Mouse (Mus musculus): ENCODE results near the gene Gpr132. TPM values are rescaled to one million over a fixed set of nuclear protein-coding genes. Genes with fewer than 3 reads are reported as not detected.
A peak's percentile ranks its signal among the peaks of the same experiment; 100 is the strongest.

The Gpr132 gene
- polyA plus RNA-seq, 1 experiment from 2014 or later = not detected

DNA sequence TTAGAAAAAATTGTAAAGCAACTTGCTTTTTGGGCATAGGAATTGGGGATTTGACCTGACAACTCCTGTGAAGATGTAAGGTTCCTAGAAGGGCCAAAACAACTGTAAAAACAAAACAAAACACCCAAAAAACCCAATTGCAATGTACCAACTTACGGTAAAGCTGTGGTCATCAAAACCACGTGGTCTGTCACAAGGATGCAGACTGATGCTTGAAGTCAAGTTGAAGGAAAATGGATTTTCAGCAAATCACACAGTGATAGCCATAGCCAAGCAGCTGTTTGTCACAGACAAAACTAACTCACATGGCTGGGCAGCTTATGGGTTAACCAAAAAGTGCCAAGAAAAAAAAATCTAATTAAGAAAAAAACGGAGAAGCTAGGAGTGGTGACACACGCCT is 30.9 kb upstream of the Gpr132 start:
- no peak for ATAC-seq (ENCODE audit: low FRiP score, low read depth)
- Histone ChIP-seq H3K4me3 (no peak overlapping the region), H3K27me3 (peaks cover 2% of the 10 kb centered on the region; the same call in 1 of the 2 replicates), H3K9me3 (no peaks in the 10 kb centered on the region), H3K27ac (replicated peaks) (no peak overlapping the region), H3K4me2 (replicated peaks) (no peak overlapping the region), H3K36me3 (no peaks in the 10 kb centered on the region), H3K9ac (replicated peaks) (no peak overlapping the region), H3K4me1 (peaks cover 12% of the 10 kb centered on the region)
- 72% methylated on average over 4 of the region's 4 CpGs for WGBS

DNA sequence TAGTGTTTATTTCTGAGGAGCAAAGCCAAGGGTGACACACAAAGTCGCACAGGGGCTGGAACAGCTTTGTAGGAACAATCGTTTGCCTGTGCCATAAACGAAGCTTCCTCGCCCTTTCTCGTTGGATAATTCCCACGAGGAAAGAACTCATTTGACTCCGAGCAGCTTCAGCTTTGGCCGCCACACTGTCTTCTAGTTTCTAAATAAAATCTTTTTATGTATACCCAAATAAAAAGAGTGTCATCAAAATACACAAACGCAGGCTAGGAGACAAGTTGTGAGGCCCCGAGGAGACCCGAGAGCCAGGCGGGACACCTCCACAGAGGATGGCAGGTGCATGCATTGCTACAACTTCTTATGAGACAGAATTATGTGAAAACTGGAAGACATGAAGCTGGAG is 30.3 kb upstream of the Gpr132 start:
- Histone ChIP-seq H3K9me3 (no peaks in the 10 kb centered on the region), H3K27ac (replicated peaks) (0 out of 2 replicates have a peak overlapping the region, but pooled peaks have one; percentile 10), H3K9ac (replicated peaks) (no peak overlapping the region; the same call in 1 of the 2 replicates), H3K4me1 (peaks cover 12% of the 10 kb centered on the region), H3K4me3 (no peak overlapping the region), H3K36me3 (no peaks in the 10 kb centered on the region), H3K4me2 (replicated peaks) (no peak overlapping the region), H3K27me3 (peaks cover 3% of the 10 kb centered on the region; the same call in 1 of the 2 replicates)
- ATAC-seq (ENCODE audit: low FRiP score, low read depth) = no peak
- 78% methylated on average over 12 of the region's 12 CpGs for WGBS

DNA sequence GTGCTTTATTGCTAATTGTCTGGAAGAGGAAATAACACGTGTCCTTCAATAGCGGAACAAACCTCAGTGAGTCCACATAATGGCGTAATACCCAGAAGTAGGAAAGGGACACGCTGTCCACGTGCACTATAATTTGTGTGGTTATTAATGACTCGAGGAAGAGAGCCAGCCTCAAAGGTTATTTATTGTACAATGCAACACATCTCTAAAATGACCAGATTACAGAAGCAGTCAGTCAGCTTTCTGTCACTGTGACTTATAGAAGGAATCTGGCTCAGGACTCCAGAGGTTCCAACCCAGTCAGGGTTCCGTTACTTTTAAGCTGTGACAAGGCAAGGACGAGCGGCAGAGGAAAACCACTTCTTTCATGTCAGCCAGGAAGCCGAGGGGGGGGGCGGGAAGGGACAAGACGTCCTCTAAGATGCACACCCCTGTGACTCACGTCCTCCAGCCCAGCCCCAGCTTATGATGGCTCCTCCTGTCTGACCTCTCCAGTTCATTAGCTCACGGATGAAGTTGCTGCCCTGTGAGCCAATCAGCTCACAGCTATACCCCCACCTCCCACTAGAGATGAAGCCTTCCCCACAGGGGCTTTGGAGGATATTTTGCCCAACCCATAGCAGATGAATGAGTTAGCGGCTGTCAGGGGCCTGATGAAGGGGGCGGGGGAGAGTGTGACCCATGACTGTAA is 29.6 kb upstream of the Gpr132 start:
- Histone ChIP-seq H3K27me3 (peaks cover 3% of the 10 kb centered on the region; the same call in 1 of the 2 replicates), H3K27ac (replicated peaks) (0 out of 2 replicates have a peak overlapping the region, but pooled peaks have one; percentile 10), H3K4me1 (peaks cover 12% of the 10 kb centered on the region), H3K9ac (replicated peaks) (no peak overlapping the region; the same call in 1 of the 2 replicates), H3K9me3 (no peaks in the 10 kb centered on the region), H3K36me3 (no peaks in the 10 kb centered on the region), H3K4me3 (no peak overlapping the region), H3K4me2 (replicated peaks) (peak overlapping the region; percentile 34)
- ATAC-seq (ENCODE audit: low FRiP score, low read depth) = peak; percentile 66
- 44% methylated on average over 16 of the region's 16 CpGs for WGBS

DNA sequence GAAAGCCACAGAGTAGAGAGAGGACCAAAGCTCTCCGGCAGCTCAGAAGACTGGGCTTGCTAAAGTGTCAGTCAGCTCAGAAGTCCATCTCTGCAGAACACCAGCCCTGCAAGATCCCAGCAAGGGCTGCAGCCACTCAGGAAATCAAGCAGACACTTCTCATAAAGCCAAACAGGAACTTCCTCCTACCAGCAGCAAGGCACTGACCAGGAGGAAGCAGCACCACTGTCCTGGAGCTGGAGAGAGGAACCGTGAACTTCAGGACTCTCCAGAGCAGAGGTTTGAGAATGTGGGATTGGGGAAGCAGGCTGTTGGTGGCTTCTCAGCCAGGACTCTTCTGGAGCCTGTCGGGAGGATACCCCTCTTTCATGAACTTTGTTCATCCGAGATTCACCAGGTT is 26.9 kb upstream of the Gpr132 start:
- Histone ChIP-seq H3K9ac (replicated peaks) (no peak overlapping the region), H3K4me2 (replicated peaks) (no peak overlapping the region), H3K36me3 (no peaks in the 10 kb centered on the region), H3K4me1 (peaks cover 12% of the 10 kb centered on the region), H3K9me3 (no peaks in the 10 kb centered on the region), H3K4me3 (no peak overlapping the region), H3K27ac (replicated peaks) (no peak overlapping the region), H3K27me3 (peaks cover 3% of the 10 kb centered on the region; the same call in 1 of the 2 replicates)
- WGBS = 79% methylated on average over 4 of the region's 4 CpGs
- ATAC-seq (ENCODE audit: low FRiP score, low read depth) = no peak

DNA sequence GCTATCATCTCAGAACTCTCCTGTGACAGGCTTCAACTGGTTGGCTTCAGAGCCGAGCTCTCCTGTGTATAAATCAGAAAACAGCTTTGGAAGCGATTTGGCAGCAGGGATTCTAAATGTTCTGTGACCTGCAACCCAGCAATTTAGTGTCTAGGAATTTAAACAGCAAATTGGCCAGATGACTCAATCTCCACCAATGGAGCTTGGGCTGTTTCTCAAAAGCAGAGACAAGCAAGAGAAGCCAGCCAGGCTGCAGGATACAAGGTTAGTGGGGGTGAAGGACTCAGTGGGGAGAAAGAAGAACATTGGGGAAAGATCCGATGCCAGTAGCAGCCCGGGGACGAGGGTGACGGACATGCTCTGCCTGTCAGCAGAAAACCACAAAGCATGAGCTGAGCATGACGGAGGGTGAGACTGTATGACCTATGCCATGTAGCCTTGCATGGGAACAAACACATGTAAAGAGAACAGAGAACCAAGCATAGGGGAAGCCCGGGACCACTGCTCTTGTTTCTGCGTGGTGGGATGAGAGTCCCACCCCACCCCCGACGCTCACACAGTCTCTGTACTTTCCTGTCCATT is 26.4 kb upstream of the Gpr132 start:
- no peaks in the 10 kb centered on the region for H3K36me3 ChIP-seq
- peaks cover 3% of the 10 kb centered on the region; the same call in 1 of the 2 replicates for H3K27me3 ChIP-seq
- H3K4me3 ChIP-seq = no peak overlapping the region
- no peak overlapping the region for H3K9ac ChIP-seq (replicated peaks)
- H3K4me2 ChIP-seq (replicated peaks) = no peak overlapping the region
- ATAC-seq (ENCODE audit: low FRiP score, low read depth) = no peak
- 81% methylated on average over 11 of the region's 11 CpGs for WGBS
- H3K9me3 ChIP-seq = no peaks in the 10 kb centered on the region
- H3K27ac ChIP-seq (replicated peaks) = no peak overlapping the region
- H3K4me1 ChIP-seq = peaks cover 12% of the 10 kb centered on the region

DNA sequence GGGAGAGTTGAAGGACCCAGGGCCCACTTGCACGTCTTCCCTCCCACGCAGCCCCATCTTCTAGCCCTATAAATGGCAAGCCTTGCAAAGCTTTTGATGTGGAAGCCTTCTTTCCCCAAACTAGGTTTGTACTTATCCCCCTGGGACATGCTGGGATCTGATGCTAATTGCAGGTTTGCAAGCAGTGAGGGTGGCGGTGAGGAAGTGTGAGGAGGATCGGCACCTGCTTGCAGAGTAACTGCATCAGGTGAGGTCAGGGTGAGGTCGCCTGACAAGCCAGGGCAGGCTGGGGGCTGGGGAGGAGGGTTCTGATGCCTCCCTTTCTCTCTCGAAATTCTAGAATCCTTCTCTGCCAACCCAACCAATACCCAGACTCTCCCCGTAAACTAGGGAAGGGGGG is 17.4 kb upstream of the Gpr132 start:
- 68% methylated on average over 6 of the region's 7 CpGs for WGBS
- Histone ChIP-seq H3K4me2 (replicated peaks) (no peak overlapping the region), H3K4me1 (no peaks in the 10 kb centered on the region), H3K9me3 (no peaks in the 10 kb centered on the region), H3K9ac (replicated peaks) (no peak overlapping the region), H3K4me3 (no peak overlapping the region), H3K27me3 (peaks cover 8% of the 10 kb centered on the region; the same call in 1 of the 2 replicates), H3K36me3 (no peaks in the 10 kb centered on the region), H3K27ac (replicated peaks) (no peak overlapping the region)
- no peak for ATAC-seq (ENCODE audit: low FRiP score, low read depth)

DNA sequence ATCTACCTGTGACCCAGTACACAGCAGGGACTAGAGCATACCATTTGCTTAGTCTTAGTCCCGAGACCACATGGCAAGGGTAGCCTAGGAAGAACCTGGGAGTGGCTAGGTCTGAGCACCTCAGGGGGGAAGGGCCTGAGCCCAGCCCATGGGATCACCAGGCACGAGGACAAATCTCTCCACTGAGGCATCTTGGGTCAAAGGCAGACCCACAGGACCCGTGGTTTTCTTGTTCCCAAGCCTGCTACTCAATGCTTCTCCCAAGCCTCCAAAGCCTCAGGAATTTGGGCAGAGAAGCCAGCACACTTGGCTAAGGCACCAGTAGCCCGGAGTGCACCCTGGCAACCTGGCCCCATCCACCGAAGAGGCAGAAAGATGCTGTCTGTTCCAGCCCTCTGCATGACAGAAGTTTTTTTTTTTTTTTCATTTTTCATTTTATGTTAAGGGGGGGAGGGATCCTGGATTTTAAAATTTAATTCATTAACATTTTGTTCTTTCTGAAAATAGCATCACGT is 13.3 kb upstream of the Gpr132 start:
- Histone ChIP-seq H3K9me3 (no peaks in the 10 kb centered on the region), H3K27ac (replicated peaks) (no peak overlapping the region), H3K4me3 (no peak overlapping the region), H3K36me3 (no peaks in the 10 kb centered on the region), H3K27me3 (peaks cover 48% of the 10 kb centered on the region), H3K4me1 (peaks cover 11% of the 10 kb centered on the region), H3K4me2 (replicated peaks) (no peak overlapping the region), H3K9ac (replicated peaks) (no peak overlapping the region)
- no peak for ATAC-seq (ENCODE audit: low FRiP score, low read depth)
- WGBS = 69% methylated on average over 6 of the region's 6 CpGs

DNA sequence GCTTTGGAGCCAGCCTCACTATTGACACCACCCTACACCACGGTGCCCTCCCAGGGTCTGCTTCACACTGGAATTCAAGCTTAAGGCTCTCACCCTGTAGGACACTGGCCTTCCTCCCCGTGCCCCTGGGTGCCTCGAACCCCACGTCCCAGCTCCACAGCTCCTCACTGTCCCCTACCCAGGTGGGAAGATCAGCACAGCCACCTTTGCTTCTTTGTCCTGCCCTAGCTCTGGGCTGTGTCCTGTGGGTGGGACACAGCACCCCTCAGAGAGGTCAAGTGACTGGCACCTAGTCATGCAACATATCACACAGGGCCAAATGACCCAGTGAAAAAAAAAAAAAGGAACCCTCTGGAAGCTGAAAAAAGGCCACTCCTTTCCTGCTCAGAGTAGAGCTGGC is 12.6 kb upstream of the Gpr132 start:
- no peak for ATAC-seq (ENCODE audit: low FRiP score, low read depth)
- Histone ChIP-seq H3K36me3 (no peaks in the 10 kb centered on the region), H3K9ac (replicated peaks) (no peak overlapping the region), H3K27me3 (peaks cover 55% of the 10 kb centered on the region), H3K4me1 (peaks cover 14% of the 10 kb centered on the region), H3K4me2 (replicated peaks) (no peak overlapping the region), H3K27ac (replicated peaks) (no peak overlapping the region), H3K9me3 (no peaks in the 10 kb centered on the region), H3K4me3 (no peak overlapping the region)
- 79% methylated on average over 4 of the region's 4 CpGs for WGBS

DNA sequence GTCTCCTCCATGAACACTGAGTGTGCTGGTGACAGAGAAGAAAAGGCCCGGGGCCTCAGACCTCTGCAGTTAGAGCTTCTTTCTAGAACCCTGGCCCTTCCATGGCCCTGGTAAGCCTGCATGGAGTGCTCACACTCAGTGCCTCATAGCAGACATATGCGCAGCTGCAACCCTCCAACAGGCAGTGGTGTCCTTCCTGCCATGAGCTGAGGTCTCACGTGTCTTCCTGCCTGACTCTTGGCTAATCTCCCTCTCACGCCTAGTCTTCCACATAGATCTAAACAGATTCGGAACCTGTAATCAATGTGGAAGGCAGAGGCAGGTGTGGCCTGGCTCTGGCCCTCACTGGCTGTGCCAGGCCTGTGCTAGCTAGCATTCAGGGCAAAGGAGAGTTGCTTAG is 11.7 kb upstream of the Gpr132 start:
- Histone ChIP-seq H3K4me2 (replicated peaks) (no peak overlapping the region), H3K4me1 (peaks cover 14% of the 10 kb centered on the region), H3K27me3 (peaks cover 60% of the 10 kb centered on the region), H3K27ac (replicated peaks) (no peak overlapping the region), H3K9ac (replicated peaks) (no peak overlapping the region), H3K36me3 (no peaks in the 10 kb centered on the region), H3K4me3 (no peak overlapping the region), H3K9me3 (no peaks in the 10 kb centered on the region)
- ATAC-seq (ENCODE audit: low FRiP score, low read depth) = no peak
- WGBS = 83% methylated on average over 5 of the region's 5 CpGs

DNA sequence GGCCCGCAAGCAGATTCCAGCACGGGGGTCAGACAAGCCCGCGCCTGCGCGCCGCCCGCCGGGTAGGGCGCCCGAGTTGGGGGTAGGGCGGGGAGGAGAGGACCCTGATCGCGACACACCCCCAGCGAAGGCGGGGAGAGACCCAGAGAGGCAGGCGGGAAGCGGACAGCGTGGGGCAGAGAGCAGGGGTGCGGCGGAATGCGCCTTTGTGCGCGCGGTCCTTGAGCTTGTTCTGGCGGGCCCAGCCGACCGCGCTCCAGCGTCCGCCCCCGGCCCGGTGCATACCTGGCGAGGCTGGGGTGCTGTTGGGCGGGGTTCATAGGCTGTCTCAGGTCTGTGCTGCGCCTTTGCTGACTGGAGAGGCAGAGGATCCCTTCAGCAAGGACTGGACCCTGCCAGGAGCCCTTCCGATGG is 9.6 kb upstream of the Gpr132 start:
- ATAC-seq (ENCODE audit: low FRiP score, low read depth) = no peak
- WGBS = under 1% methylated on average over 36 of the region's 37 CpGs
- 0 out of 2 replicates have a peak overlapping the region, but pooled peaks have one; percentile 31 for H3K9ac ChIP-seq (replicated peaks)
- peaks cover 81% of the 10 kb centered on the region for H3K27me3 ChIP-seq
- no peak overlapping the region for H3K27ac ChIP-seq (replicated peaks)
- H3K4me2 ChIP-seq (replicated peaks) = peak overlapping the region; percentile 54
- peaks cover 23% of the 10 kb centered on the region for H3K4me1 ChIP-seq
- H3K36me3 ChIP-seq = no peaks in the 10 kb centered on the region
- peak overlapping the region; percentile 36 for H3K4me3 ChIP-seq
- H3K9me3 ChIP-seq = no peaks in the 10 kb centered on the region

DNA sequence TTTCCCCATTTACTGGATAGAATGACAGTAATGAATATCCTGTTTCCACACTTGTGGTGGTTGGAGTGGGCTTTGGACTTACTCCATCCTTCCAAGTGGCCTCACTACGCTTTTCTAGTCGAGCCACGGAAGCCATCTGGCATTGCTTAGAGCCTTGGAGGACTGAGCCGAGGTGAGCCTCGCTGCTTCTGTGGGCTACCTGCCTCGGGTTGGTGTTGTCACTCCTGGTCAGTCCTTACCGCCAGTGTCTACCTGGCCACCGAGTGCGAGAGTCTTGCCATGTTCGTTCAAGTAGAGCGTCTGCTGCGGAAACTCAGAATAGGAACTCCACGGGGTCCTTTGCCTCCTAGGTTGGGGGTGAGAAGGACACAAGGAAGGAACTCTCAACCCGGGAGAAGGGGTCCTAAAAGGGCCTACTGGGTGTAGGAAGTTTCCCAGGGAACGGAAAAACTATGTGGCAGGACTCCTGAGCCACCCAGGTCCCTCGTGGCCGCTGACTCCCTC is 9.1 kb upstream of the Gpr132 start:
- H3K27me3 ChIP-seq = peaks cover 85% of the 10 kb centered on the region
- no peak for ATAC-seq (ENCODE audit: low FRiP score, low read depth)
- peaks cover 23% of the 10 kb centered on the region for H3K4me1 ChIP-seq
- H3K4me2 ChIP-seq (replicated peaks) = peak overlapping the region; percentile 54
- H3K9ac ChIP-seq (replicated peaks) = no peak overlapping the region
- no peak overlapping the region for H3K27ac ChIP-seq (replicated peaks)
- 5% methylated on average over 17 of the region's 17 CpGs for WGBS
- peak overlapping the region; percentile 36 for H3K4me3 ChIP-seq
- no peaks in the 10 kb centered on the region for H3K9me3 ChIP-seq
- H3K36me3 ChIP-seq = no peaks in the 10 kb centered on the region

Measured in midbrain, embryonic 12.5 days (tissue).